Mouse (Mus musculus) C2C12 (cell line): ENCODE measurements around the gene Cdc42ep2. TPM values are rescaled to one million over a fixed set of nuclear protein-coding genes. Genes with fewer than 3 reads are reported as not detected.

ENCODE experiments used
- H3K27me3 ChIP-seq: one replicate; pipeline ENCODE4 v1.6.1; 2011; ENCODE audit not compliant: control insufficient read depth, insufficient read depth, insufficient read length
- H3K36me3 ChIP-seq: one replicate; pipeline ENCODE4 v1.6.1; 2011; ENCODE audit not compliant: control insufficient read depth, insufficient read depth
- H3K4me3 ChIP-seq: one replicate; pipeline ENCODE4 v1.5.1; 2011; ENCODE audit warnings: mild to moderate bottlenecking, control low read depth; ENCODE audit not compliant: poor library complexity, insufficient read depth, severe bottlenecking
- H3K79me2 ChIP-seq: one replicate; pipeline ENCODE4 v1.6.1; 2011; ENCODE audit not compliant: control insufficient read depth, insufficient read depth
- H3K79me3 ChIP-seq: one replicate; pipeline ENCODE4 v1.6.1; 2011; ENCODE audit warnings: low read depth, control low read depth
- H3ac ChIP-seq: one replicate; pipeline ENCODE3; 2011; ENCODE audit warnings: low read depth; ENCODE audit not compliant: control insufficient read depth, insufficient read length
- CEBPB ChIP-seq: IDR thresholded peaks from one replicate; pipeline ENCODE4 v1.6.1; 2011; ENCODE audit warnings: low read depth, mild to moderate bottlenecking, control low read depth, moderate library complexity
- CTCF ChIP-seq: IDR thresholded peaks from one replicate; pipeline ENCODE4 v1.5.1; 2011; ENCODE audit not compliant: control insufficient read depth, insufficient read depth, insufficient read length
- FOSL1 ChIP-seq: IDR thresholded peaks from one replicate; pipeline ENCODE4 v1.8.0; 2011; ENCODE audit warnings: mild to moderate bottlenecking, low read length; ENCODE audit not compliant: poor library complexity, insufficient read depth, severe bottlenecking
- MAX ChIP-seq: IDR thresholded peaks from one replicate; pipeline ENCODE4 v1.6.1; 2011; ENCODE audit warnings: mild to moderate bottlenecking, control low read depth
- MYOD1 ChIP-seq: IDR thresholded peaks from one replicate; pipeline ENCODE4 v1.6.1; 2011; ENCODE audit warnings: low read depth; ENCODE audit not compliant: control insufficient read depth, insufficient read length
- MYOG ChIP-seq: IDR thresholded peaks from one replicate; pipeline ENCODE4 v1.6.1; 2011; ENCODE audit not compliant: control insufficient read depth, insufficient read length; ENCODE audit errors: extremely low read depth
- USF1 ChIP-seq: IDR thresholded peaks from one replicate; pipeline ENCODE4 v1.6.1; 2011; ENCODE audit warnings: low read depth, mild to moderate bottlenecking, control low read depth, moderate library complexity
- polyA plus RNA-seq: library from polyadenylated mRNA; unstranded; fragments of >200 nt; fragmentation: generic; extraction: Trizol; gene quantifications from one replicate; pipeline ENCODE4 v1.2.1, GENCODE M21; 2012; ENCODE audit warnings: missing spikeins

Gene Cdc42ep2
- polyA plus RNA-seq, 1 experiment = 3.6 TPM

DNA sequence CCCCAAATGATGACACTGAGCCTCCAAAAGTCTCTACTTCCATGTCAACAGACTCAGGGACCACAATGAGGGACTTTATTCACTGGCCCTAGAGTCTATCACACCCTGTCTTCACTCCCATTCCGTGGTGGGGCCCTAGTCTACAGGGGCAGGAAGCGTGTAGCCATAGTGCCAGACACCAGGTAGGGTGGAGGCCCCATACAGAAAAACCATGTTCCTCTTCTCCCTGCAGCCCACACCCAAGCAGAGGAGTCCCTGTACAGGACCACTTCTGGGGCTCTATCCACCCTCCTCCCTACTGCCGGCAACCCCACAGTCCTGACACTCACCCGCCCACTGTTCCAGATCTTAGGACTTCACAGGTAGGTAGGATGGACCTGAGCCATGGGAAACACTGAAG lies 52.1 kb downstream of the Cdc42ep2 start:
- peaks cover 18% of the 10 kb centered on the region for H3K36me3 ChIP-seq
- H3K79me3 ChIP-seq = peaks cover 9% of the 10 kb centered on the region
- H3K4me3 ChIP-seq = no peak overlapping the region
- no peaks in the 10 kb centered on the region for H3K27me3 ChIP-seq
- H3ac ChIP-seq = no peak overlapping the region
- TF ChIP-seq MYOD1 (no peak), USF1 (no peak), MYOG (no peak), CTCF (no peak)
- peaks cover 35% of the 10 kb centered on the region for H3K79me2 ChIP-seq

DNA sequence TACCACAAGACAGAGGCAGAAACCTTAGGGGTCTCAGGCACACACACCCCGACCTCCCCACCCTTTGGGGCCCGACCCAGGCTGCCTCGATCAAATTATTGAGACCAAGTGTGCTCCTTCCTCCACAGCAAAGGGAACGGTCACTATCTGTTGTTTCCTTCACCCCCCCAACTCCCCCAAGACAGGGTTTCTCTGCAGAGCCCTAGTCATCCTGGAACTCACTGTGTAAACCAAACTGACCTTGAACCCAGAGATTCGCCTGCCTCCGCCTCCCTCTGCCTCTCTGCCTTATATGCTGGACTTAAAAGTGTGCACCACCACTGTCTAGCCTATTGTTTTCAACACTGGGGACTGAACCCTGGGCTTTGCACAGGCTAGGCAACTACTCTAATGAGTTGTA lies 52.9 kb downstream of the Cdc42ep2 start:
- peaks cover 9% of the 10 kb centered on the region for H3K79me3 ChIP-seq
- no peaks in the 10 kb centered on the region for H3K27me3 ChIP-seq
- H3ac ChIP-seq = no peak overlapping the region
- H3K79me2 ChIP-seq = peaks cover 35% of the 10 kb centered on the region
- H3K4me3 ChIP-seq = no peak overlapping the region
- no peak for TF ChIP-seq USF1
- peaks cover 19% of the 10 kb centered on the region for H3K36me3 ChIP-seq

DNA sequence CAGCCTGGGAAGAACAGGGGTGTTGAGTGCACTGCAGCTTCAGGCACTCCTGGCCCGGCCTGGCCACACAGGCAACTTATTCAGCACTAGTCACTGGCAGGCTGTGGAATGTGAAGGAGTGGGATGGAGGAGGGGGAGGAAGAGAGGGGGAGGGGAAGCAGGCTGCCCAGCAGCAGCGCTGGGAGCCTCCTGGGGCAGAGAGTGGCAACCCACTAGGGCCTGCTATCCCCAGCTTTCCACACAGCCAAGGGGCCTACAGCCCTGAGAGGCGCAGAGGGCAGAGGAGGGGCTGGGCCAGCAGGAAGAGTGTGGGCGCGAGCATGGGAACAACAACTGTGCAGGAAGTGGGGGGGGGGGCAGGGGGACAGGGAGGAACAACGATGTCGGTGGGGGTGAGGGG lies 53.3 kb downstream of the Cdc42ep2 start:
- Histone ChIP-seq H3K36me3 (peaks cover 23% of the 10 kb centered on the region), H3K79me2 (peaks cover 35% of the 10 kb centered on the region), H3ac (no peak overlapping the region), H3K4me3 (no peak overlapping the region), H3K79me3 (peaks cover 9% of the 10 kb centered on the region), H3K27me3 (no peaks in the 10 kb centered on the region)
- TF ChIP-seq CTCF (no peak), USF1 (no peak), MYOD1 (no peak), MAX (no peak), FOSL1 (no peak), CEBPB (no peak), MYOG (no peak)

DNA sequence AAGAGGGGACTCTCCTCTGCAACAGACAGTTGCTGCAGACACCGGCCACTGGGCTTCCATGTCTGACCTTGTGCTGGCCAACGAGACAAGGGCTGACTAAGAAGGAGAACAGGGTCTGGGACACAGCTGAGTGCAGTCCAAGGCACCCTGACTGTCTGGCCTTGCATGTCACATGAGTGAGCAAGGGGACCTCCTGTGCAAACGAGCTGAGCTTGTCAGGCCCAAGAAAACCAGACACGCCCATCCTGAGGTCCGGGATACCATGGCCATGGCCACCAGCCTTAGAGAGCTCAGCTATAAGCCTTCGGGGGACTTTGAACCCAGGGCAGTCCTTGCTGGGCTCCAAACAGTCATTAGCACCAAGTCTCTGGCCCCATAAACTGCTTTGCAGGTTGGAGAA lies 56.5 kb downstream of the Cdc42ep2 start:
- Histone ChIP-seq H3K36me3 (peaks cover 49% of the 10 kb centered on the region), H3K27me3 (no peaks in the 10 kb centered on the region), H3K79me3 (no peaks in the 10 kb centered on the region), H3ac (no peak overlapping the region), H3K4me3 (no peak overlapping the region), H3K79me2 (peaks cover 12% of the 10 kb centered on the region)
- TF ChIP-seq USF1 = no peak
- TF ChIP-seq CEBPB = no peak
- no peak for TF ChIP-seq CTCF
- TF ChIP-seq FOSL1 = no peak
- no peak for TF ChIP-seq MYOG
- TF ChIP-seq MAX = no peak
- no peak for TF ChIP-seq MYOD1

Other genes with a start within 250 kb of the Cdc42ep2 start
- gene Map3k11, start 236.1 kb downstream of the Cdc42ep2 start, polyA plus RNA-seq = 24.2 TPM
- 28.0 TPM for gene Pcnx3, start 235.9 kb downstream of the Cdc42ep2 start, polyA plus RNA-seq
- gene Kcnk7, start 220.4 kb downstream of the Cdc42ep2 start, polyA plus RNA-seq = 0.19 TPM
- 62.1 TPM for gene Ehbp1l1, start 198.5 kb downstream of the Cdc42ep2 start, polyA plus RNA-seq
- gene Fam89b, start 195.2 kb downstream of the Cdc42ep2 start, polyA plus RNA-seq = 129 TPM
- 128 TPM for gene Ltbp3, start 183.9 kb downstream of the Cdc42ep2 start, polyA plus RNA-seq
- 69.6 TPM for gene Scyl1, start 153.4 kb downstream of the Cdc42ep2 start, polyA plus RNA-seq
- 44.1 TPM for gene Frmd8, start 49.5 kb downstream of the Cdc42ep2 start, polyA plus RNA-seq
- 5.5 TPM for gene Slc25a45, start 47.0 kb downstream of the Cdc42ep2 start, polyA plus RNA-seq
- gene Tigd3, start 30.7 kb downstream of the Cdc42ep2 start, polyA plus RNA-seq = 1.0 TPM
- gene Dpf2, start 11.8 kb downstream of the Cdc42ep2 start, polyA plus RNA-seq = 69.3 TPM
- 45.1 TPM for gene Pola2, start 39.4 kb upstream of the Cdc42ep2 start, polyA plus RNA-seq
- not detected for gene Slc22a20, start 61.3 kb upstream of the Cdc42ep2 start, polyA plus RNA-seq
- 36.9 TPM for gene Capn1, start 91.1 kb upstream of the Cdc42ep2 start, polyA plus RNA-seq
- 18.7 TPM for gene Syvn1, start 121.8 kb upstream of the Cdc42ep2 start, polyA plus RNA-seq
- 60.0 TPM for gene Mrpl49, start 133.0 kb upstream of the Cdc42ep2 start, polyA plus RNA-seq
- gene Fau, start 133.0 kb upstream of the Cdc42ep2 start, polyA plus RNA-seq = 2,541 TPM
- gene Znhit2, start 136.4 kb upstream of the Cdc42ep2 start, polyA plus RNA-seq = 49.8 TPM
- 14.7 TPM for gene Tm7sf2, start 143.6 kb upstream of the Cdc42ep2 start, polyA plus RNA-seq
- 55.2 TPM for gene Vps51, start 152.4 kb upstream of the Cdc42ep2 start, polyA plus RNA-seq
- not detected for gene Tmem262, start 155.2 kb upstream of the Cdc42ep2 start, polyA plus RNA-seq
- gene Gm28374, start 157.4 kb upstream of the Cdc42ep2 start, polyA plus RNA-seq = 0.44 TPM
- gene Zfpl1, start 160.1 kb upstream of the Cdc42ep2 start, polyA plus RNA-seq = 59.7 TPM
- gene Cdca5, start 160.2 kb upstream of the Cdc42ep2 start, polyA plus RNA-seq = 33.0 TPM
- gene AC131692.1, start 169.6 kb upstream of the Cdc42ep2 start, polyA plus RNA-seq = 0.36 TPM
- gene Naaladl1, start 181.0 kb upstream of the Cdc42ep2 start, polyA plus RNA-seq = 0.16 TPM
- gene Sac3d1, start 193.8 kb upstream of the Cdc42ep2 start, polyA plus RNA-seq = 44.7 TPM
- gene Snx15, start 203.5 kb upstream of the Cdc42ep2 start, polyA plus RNA-seq = 22.7 TPM
- gene Batf2, start 216.2 kb upstream of the Cdc42ep2 start, polyA plus RNA-seq = 0.04 TPM
- 78.3 TPM for gene Arl2, start 216.7 kb upstream of the Cdc42ep2 start, polyA plus RNA-seq